Mouse (Mus musculus): Measurements from ENCODE around the gene Inhbb. TPM values are rescaled to one million over a fixed set of nuclear protein-coding genes. Genes with fewer than 3 reads are reported as not detected.
A peak's percentile ranks its signal among the peaks of the same experiment; 100 is the strongest.

Inhbb gene
- 4.1 and 4.6 TPM in 2 replicates for polyA plus RNA-seq (2015; fragmentation: Nextera tagmentation; extraction: Ambion mirVana)

DNA sequence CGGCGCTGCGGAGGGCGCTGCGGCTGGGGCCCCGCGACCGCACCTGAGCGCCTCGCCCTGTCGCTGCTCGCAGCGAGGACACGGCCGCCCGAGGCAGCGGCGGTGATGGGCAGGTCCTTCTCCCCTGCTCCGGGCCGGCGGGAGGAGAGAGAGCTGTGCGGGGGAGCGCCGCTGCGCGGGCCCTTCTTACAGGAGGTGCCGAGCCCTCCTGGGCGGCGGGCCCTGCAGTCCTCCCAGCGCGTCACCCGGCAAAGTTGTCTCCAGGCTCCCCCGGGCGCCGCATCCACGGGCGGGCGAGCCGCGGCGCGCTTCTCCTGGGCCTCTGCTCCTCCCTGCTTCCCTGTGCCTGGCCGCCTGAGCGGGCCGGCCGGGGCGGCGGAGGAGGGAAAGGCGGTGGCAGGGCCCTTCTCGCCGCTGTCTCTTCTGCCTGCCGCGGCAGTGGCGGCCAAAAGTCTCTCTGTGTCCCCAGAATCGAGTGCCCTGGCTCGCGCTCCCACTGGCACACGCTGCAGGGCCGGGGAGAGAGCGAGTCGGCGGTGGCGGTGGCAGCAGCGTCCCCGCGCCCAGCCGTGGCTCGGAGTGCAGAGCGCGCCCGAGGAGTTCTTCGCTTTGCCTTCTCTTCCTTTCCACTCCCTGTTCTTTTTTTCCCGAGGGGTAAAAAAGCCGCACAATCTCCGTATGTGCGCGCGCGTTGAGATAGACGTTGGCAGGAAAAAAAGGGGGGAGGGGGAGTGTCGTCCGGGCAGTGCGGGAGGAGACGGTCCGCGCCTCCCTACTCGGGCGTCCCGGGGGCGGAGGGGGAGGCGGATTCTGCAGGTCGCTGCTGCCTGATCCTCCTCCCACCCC, at the start of gene Inhbb:
Inhbb (minus strand) TSS at position 673 of the 846 bp plus-strand sequence.
- Histone ChIP-seq H3K4me1 (peaks cover 51% of the 10 kb centered on the region), H3K4me2 (peak within 1 kb of the TSS; percentile 96), H3K27ac (peak within 1 kb of the TSS; percentile 82), H3K27me3 (peaks cover 73% of the 10 kb centered on the region), H3K4me3 (peak within 1 kb of the TSS; percentile 74), H3K36me3 (ENCODE audit: poor library complexity, severe bottlenecking) (peaks cover 9% of the 10 kb centered on the region), H3K9ac (peak within 1 kb of the TSS; percentile 89), H3K9me3 (replicated peaks) (no peaks in the 10 kb centered on the region)
- ATAC-seq, result peak; percentile 31
- under 1% methylated on average over 87 of the region's 92 CpGs for WGBS

DNA sequence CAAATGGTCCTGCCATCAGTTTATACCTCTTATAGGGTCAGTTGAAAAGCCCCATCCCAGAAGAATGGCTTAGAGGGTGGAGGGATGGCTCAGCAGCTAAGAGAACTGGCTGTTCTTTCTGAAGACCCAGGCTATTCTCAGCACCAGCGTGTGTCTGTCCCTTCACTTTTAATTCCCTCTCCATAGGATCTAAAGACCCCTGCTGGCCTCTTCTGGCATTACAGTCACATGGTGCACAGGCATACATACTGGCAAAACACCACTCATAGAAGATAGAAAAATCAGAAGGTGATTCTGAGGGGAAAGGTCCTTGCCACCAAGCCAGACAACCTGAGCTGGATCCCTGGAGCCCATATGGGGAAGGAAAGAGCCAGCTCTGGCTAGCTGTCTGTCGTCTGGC, 41.3 kb upstream of the Inhbb start:
- Histone ChIP-seq H3K9me3 (replicated peaks) (no peaks in the 10 kb centered on the region), H3K36me3 (ENCODE audit: poor library complexity, severe bottlenecking) (no peaks in the 10 kb centered on the region), H3K4me3 (no peak overlapping the region), H3K4me2 (no peak overlapping the region), H3K4me1 (no peaks in the 10 kb centered on the region), H3K27me3 (no peaks in the 10 kb centered on the region), H3K9ac (no peak overlapping the region), H3K27ac (no peak overlapping the region)
- WGBS, result 53% methylated on average over 2 of the region's 2 CpGs
- peak; percentile 26; the same call in 1 of the 2 replicates for ATAC-seq

DNA sequence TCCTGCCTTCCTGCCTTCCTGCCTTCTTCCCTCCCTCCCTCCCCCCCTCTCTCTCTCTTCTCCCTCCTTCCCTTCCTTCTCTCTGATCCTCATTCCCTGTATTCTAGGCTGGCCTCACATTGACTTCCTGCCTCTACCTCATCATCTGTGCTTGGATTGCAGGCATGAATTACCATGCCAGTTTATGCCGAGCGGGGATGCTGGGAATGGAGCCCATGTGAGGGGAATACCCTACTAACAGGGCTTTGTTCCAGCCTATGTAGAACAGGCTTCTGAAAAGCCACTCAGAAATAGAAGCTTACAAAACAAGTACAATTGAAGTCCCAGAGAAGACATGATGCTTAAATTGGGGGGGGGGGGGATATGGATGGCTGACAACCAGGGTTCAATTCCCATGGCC, 38.0 kb upstream of the Inhbb start:
- Histone ChIP-seq H3K36me3 (ENCODE audit: poor library complexity, severe bottlenecking) (no peaks in the 10 kb centered on the region), H3K9me3 (replicated peaks) (no peaks in the 10 kb centered on the region), H3K4me3 (no peak overlapping the region), H3K4me1 (peaks cover 18% of the 10 kb centered on the region), H3K9ac (no peak overlapping the region), H3K27me3 (no peaks in the 10 kb centered on the region), H3K4me2 (no peak overlapping the region), H3K27ac (no peak overlapping the region)
- 57% methylated on average over 2 of the region's 2 CpGs for WGBS
- no peak; the same call in 1 of the 2 replicates for ATAC-seq

DNA sequence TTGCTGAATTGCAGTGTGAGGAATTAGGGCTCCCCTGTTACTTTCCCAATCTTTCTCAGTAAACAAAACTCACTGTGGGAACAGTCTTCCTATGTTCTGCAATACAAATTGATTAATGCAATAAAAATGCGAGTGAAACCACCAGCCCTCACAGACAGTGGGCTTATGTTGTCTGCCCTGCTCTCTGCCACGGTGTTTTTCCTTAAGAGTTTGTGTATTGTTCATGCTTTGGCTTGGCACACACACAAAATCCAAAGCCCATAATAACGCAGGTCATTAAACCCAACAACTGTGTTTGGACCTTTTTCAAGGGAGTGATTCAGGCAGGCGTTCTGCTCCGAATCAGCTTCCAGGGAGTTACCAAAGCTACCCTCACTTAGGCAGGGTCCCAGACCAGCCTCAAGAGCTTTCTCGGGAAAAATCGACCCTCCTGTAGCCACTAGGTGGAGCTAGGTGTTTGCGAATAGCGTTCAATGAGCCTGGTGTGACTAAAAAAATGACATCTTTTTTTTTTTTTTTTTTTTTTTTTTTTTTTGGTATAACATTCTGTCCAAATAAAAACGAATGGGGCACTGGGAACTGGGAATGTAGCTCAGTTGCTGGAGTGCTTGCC, 36.1 kb upstream of the Inhbb start:
- Histone ChIP-seq H3K27ac (no peak overlapping the region), H3K9ac (no peak overlapping the region; the same call in 1 of the 2 replicates), H3K27me3 (no peaks in the 10 kb centered on the region), H3K4me2 (no peak overlapping the region), H3K4me3 (no peak overlapping the region), H3K9me3 (replicated peaks) (no peaks in the 10 kb centered on the region), H3K36me3 (ENCODE audit: poor library complexity, severe bottlenecking) (no peaks in the 10 kb centered on the region), H3K4me1 (peaks cover 25% of the 10 kb centered on the region)
- peak; percentile 60 for ATAC-seq
- 12% methylated on average over 10 of the region's 10 CpGs for whole genome bisulfite sequencing

DNA sequence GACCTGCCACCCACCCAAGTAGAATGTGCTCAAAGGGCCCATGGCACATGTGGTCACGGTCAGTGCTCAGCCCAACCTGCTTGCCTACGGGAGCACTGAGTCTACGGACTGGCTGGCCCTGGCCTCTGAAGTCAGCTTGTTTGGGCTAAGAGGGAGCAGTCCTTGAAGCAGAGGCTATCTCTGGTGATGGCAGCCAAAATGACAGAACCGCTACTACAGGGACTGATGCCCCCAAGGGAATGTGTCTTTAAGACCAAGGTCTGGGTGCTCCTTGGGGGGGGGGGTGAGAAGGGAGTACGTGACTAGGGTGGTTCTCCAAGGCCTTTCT, 35.4 kb upstream of the Inhbb start:
- H3K4me2 ChIP-seq, result no peak overlapping the region
- H3K9ac ChIP-seq, result no peak overlapping the region
- no peaks in the 10 kb centered on the region for H3K9me3 ChIP-seq (replicated peaks)
- no peak overlapping the region for H3K27ac ChIP-seq
- no peaks in the 10 kb centered on the region for H3K36me3 ChIP-seq (ENCODE audit: poor library complexity, severe bottlenecking)
- ATAC-seq, result peak; percentile 25; the same call in 1 of the 2 replicates
- no peaks in the 10 kb centered on the region for H3K27me3 ChIP-seq
- WGBS, result 69% methylated on average over 5 of the region's 5 CpGs
- H3K4me3 ChIP-seq, result no peak overlapping the region
- H3K4me1 ChIP-seq, result peaks cover 25% of the 10 kb centered on the region

DNA sequence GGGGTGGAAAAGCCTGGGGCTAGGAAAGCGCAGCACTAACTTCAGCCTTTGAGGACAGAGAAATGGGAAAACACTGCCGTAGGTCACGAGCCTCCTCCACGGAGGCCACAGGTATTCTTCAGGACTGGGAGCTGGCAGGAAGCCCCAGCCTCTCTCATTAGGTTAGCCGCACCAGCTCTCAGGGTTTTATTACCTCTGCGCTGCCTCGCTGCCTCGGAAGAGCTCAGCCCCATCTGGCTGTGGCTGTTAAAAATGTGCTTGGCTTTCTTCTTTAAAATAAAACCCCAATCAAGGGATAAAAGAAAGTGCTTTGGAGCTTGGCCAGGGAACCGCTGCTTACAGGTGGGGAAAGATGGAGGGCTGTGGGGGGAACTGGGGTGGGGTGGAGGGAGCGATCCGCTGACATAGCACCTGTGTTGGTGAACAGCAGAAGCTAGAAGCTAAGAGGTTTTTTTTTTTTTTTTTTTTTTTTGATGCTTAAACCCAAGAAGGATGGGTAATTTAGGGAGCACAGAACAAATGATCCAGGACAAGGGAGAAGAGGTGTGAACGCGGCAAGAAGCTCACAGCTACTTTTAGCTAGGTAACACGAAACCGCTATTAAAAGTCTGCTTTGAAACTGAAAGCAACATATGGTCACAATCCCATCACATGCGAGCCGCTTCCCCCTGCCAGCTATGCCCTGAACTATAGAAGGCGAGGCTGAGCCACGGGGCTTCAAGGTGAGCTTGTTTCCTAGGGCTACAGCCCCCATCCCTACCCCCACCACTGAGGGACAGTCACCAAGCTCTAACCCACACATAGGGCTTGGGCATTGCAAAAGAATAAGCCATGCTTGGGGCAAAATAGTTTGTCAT, 34.9 kb upstream of the Inhbb start:
- Histone ChIP-seq H3K4me3 (no peak overlapping the region), H3K4me2 (peak overlapping the region; percentile 32)

DNA sequence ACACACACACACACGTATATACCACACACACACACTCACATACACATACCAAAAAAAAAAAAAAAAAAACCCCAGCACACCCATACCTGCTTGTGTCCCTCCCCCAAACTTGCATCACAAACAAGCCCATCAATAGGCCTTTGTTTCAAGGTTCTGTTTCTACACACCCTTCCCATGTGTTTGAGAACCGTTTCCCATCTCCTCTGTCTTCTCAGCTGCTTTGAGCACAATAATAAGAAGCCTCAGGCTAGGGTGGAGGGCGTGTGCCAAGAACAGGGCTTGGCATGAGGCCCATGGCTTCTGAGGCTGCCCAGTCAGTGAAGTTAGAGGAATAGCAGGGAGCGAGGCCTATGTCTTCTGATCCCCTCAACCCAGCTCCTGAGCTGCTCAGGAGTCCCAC, 31.7 kb upstream of the Inhbb start:
- H3K9me3 ChIP-seq (replicated peaks), result no peaks in the 10 kb centered on the region
- H3K36me3 ChIP-seq (ENCODE audit: poor library complexity, severe bottlenecking), result no peaks in the 10 kb centered on the region
- no peak overlapping the region for H3K27ac ChIP-seq
- H3K27me3 ChIP-seq, result no peaks in the 10 kb centered on the region
- ATAC-seq, result no peak; the same call in 1 of the 2 replicates
- peaks cover 31% of the 10 kb centered on the region for H3K4me1 ChIP-seq
- H3K9ac ChIP-seq, result no peak overlapping the region
- no peak overlapping the region for H3K4me2 ChIP-seq
- no peak overlapping the region for H3K4me3 ChIP-seq
- WGBS, result 48% methylated on average over 4 of the region's 4 CpGs

More for the DNA sequence above, 34.9 kb upstream of the Inhbb start:
- Histone ChIP-seq H3K27me3 (no peaks in the 10 kb centered on the region), H3K4me1 (peaks cover 25% of the 10 kb centered on the region), H3K9ac (no peak overlapping the region), H3K36me3 (ENCODE audit: poor library complexity, severe bottlenecking) (no peaks in the 10 kb centered on the region), H3K27ac (no peak overlapping the region), H3K9me3 (replicated peaks) (no peaks in the 10 kb centered on the region)
- 45% methylated on average over 19 of the region's 19 CpGs for WGBS
- no peak for ATAC-seq

DNA sequence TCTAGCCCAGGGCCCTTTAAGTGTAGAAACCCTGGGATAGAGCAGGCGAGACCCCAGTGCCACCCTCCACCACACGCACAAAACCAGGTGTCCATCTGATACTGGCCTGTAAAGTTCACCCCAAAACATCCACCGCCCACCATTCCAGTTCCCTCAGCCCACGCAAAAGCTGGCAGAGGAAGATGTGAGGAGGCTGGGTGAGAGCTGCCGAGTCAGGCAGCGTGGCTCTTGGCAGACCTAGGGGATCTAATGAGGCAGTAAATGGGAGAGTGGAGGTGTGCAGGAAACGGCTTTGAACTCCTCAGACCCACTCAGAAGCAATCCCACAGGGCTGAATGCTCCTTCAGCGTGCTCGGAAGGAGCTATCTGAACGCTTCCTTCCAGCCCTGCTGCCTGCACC, 29.4 kb upstream of the Inhbb start:
- Histone ChIP-seq H3K4me3 (no peak overlapping the region), H3K36me3 (ENCODE audit: poor library complexity, severe bottlenecking) (no peaks in the 10 kb centered on the region), H3K9me3 (replicated peaks) (no peaks in the 10 kb centered on the region), H3K27ac (no peak overlapping the region), H3K4me1 (peaks cover 17% of the 10 kb centered on the region), H3K4me2 (no peak overlapping the region), H3K27me3 (no peaks in the 10 kb centered on the region), H3K9ac (no peak overlapping the region)
- WGBS, result 55% methylated on average over 10 of the region's 10 CpGs
- ATAC-seq, result no peak

DNA sequence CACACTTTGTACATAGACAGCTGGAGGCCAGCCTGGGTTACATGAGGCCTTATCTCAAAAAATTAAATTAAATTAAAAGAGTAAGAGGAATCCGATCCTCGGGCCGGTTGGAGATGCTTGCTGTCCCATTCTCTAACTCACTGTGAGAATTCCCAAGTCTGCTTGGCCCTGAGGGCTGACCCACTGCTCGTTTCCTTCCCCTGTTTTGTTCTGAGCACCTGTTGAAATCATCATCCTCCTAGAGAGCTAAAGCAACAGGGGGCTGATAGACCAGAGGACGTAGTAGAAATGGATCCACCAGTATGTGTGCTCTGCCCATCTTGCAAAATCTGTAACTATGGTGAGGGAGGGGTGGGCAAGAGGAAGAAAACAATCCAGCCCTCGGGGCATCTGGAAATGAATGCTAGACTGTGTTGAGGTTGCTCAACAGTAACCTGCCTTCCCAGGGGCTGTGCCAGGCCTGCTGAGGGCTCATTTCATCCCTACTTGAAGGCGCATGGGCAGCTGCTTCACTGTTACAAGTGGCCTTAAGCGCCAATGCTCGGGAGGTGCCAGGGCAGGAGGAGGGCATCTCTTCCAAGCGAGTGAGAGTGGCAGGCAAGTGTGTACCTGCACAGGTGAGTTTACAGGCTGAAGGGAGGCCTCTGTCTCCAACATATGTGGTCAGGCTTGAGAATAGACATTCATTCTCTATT, 28.8 kb upstream of the Inhbb start:
- Histone ChIP-seq H3K27ac (no peak overlapping the region), H3K4me2 (no peak overlapping the region), H3K9ac (no peak overlapping the region), H3K9me3 (replicated peaks) (no peaks in the 10 kb centered on the region), H3K4me1 (peaks cover 13% of the 10 kb centered on the region), H3K4me3 (no peak overlapping the region), H3K36me3 (ENCODE audit: poor library complexity, severe bottlenecking) (no peaks in the 10 kb centered on the region), H3K27me3 (no peaks in the 10 kb centered on the region)
- 84% methylated on average over 10 of the region's 10 CpGs for WGBS
- no peak for ATAC-seq

DNA sequence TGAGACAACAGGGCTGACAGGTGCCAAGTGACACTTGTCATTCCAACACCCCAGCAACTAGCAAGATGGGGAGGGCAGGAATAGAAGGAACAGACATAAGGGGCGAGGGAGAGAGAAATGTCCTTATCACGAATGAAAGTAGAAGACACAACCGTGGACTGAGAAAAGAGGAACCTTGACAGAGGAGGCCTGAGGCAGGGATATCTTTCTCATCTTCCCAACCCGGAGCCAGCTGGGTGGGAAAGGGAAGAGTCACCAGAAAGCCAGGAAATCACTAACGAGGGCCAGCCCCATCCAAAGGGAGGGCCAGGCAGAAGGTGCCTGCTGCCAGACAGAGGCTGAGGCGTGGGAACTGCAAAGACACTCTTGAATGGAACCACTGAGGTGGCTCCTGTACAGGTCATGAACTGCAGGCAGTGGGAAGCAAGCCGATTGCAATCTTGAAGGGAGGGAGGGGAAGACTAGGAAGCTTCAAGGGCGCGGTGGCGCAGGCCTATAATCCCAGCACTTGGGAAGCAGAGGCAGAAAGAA, 24.8 kb upstream of the Inhbb start:
- no peak overlapping the region for H3K27ac ChIP-seq
- no peaks in the 10 kb centered on the region for H3K27me3 ChIP-seq
- WGBS, result 67% methylated on average over 10 of the region's 10 CpGs
- H3K4me3 ChIP-seq, result no peak overlapping the region
- no peaks in the 10 kb centered on the region for H3K9me3 ChIP-seq (replicated peaks)
- H3K4me1 ChIP-seq, result peaks cover 6% of the 10 kb centered on the region; the same call in 1 of the 2 replicates
- no peak overlapping the region for H3K4me2 ChIP-seq
- no peak for ATAC-seq
- H3K9ac ChIP-seq, result no peak overlapping the region
- H3K36me3 ChIP-seq (ENCODE audit: poor library complexity, severe bottlenecking), result no peaks in the 10 kb centered on the region

DNA sequence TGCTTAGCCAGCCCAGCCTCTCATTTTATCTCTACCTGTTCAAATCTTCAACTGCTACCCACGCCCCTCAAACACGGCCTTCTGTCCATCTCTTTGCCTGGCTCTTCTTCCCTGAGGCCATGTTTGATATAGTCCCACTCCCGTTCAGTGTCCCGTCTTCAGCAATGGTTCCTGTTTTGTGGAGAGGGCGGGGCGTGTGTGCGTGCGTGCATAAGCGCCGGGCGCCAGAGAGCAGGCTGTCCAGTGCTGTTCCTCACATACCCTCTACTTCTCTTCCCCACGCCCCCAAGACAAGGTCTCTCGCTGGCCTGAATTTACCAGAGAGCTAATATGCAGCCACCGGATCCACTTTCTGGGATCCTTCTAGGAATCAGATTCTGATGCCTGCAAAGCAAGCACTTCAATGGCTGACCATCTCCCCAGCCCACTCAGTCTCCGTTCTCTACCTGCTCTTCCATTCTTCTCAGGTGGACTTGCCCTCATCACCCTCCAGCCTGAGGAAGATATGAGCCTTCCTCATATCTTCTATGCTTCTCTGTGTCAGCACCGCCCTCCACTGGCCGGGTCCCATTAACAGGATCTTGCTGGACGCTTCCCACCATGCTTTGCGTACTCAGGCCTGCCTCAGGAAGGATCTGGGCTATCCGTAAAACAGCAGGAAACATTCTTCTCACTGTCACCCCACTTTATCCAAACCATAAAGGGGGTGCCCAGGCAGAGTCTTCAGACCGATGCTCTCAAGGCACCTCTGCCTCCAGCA, 21.7 kb upstream of the Inhbb start:
- H3K36me3 ChIP-seq (ENCODE audit: poor library complexity, severe bottlenecking), result no peaks in the 10 kb centered on the region
- no peak overlapping the region for H3K27ac ChIP-seq
- ATAC-seq, result no peak
- H3K4me2 ChIP-seq, result no peak overlapping the region
- H3K4me1 ChIP-seq, result no peaks in the 10 kb centered on the region
- no peak overlapping the region for H3K9ac ChIP-seq
- 89% methylated on average over 21 of the region's 21 CpGs for WGBS
- no peaks in the 10 kb centered on the region for H3K27me3 ChIP-seq
- no peaks in the 10 kb centered on the region for H3K9me3 ChIP-seq (replicated peaks)
- no peak overlapping the region for H3K4me3 ChIP-seq
